Mouse (Mus musculus) stomach, embryonic 15.5 days (tissue): ENCODE measurements around the gene Grin2c. TPM values are rescaled to one million over a fixed set of nuclear protein-coding genes. Genes with fewer than 3 reads are reported as not detected.

Experiments used
- ATAC-seq: fragments of 200-750 bp; cut with Nextera tagmentation; 2 replicates; pipeline ENCODE4 v1.8.0; 2017; ENCODE audit warnings: low read depth, moderate number of reproducible peaks, moderate TSS enrichment; ENCODE audit not compliant: insufficient read depth, low FRiP score
- H3K27ac ChIP-seq: fragments of 300-500 bp; sonication (generic); 2 replicates; pipeline ENCODE4 v1.5.1; 2015; ENCODE audit warnings: mild to moderate bottlenecking, inconsistent platforms
- H3K27me3 ChIP-seq: fragments of 300-500 bp; sonication (generic); replicated peaks from 2 replicates; pipeline ENCODE4 v1.6.1; 2015; ENCODE audit warnings: inconsistent platforms
- H3K36me3 ChIP-seq: fragments of 300-500 bp; sonication (generic); 2 replicates; pipeline ENCODE4 v1.6.1; 2015; ENCODE audit warnings: inconsistent platforms
- H3K4me1 ChIP-seq: fragments of 300-500 bp; sonication (generic); 2 replicates; pipeline ENCODE4 v1.6.1; 2015; ENCODE audit warnings: inconsistent platforms
- H3K4me2 ChIP-seq: fragments of 300-500 bp; sonication (generic); 2 replicates; pipeline ENCODE4 v1.6.1; 2015; ENCODE audit warnings: mild to moderate bottlenecking, inconsistent platforms
- H3K4me3 ChIP-seq: fragments of 300-500 bp; sonication (generic); replicated peaks from 2 replicates; pipeline ENCODE4 v1.5.1; 2015; ENCODE audit warnings: inconsistent platforms
- H3K9ac ChIP-seq: fragments of 300-500 bp; sonication (generic); 2 replicates; pipeline ENCODE4 v1.6.1; 2015; ENCODE audit warnings: inconsistent platforms
- H3K9me3 ChIP-seq: fragments of 300-500 bp; sonication (generic); 2 replicates; pipeline ENCODE4 v1.6.1; 2016; ENCODE audit warnings: inconsistent platforms
- WGBS: fragments of 180-500 bp; shearing (Covaris S2); methylation state at CpG from one replicate; pipeline ENCODE4 v1.1.7; 2015; 5-methylcytosine and 5-hydroxymethylcytosine counted together
- polyA plus RNA-seq: library from polyadenylated mRNA; unstranded; fragments of >200 nt; fragmentation: Nextera tagmentation; extraction: Ambion mirVana; gene quantifications from 2 replicates; pipeline ENCODE4 v1.2.1, GENCODE M21; 2015

The Grin2c gene
- polyA plus RNA-seq, result 0.10 and 0.12 TPM in 2 replicates

- Histone ChIP-seq H3K9me3 (no peaks in the 10 kb centered on the region), H3K27me3 (peaks cover 66% of the 10 kb centered on the region), H3K27ac (no peak within 1 kb of the TSS), H3K4me3 (peak within 1 kb of the TSS; percentile 31), H3K4me2 (peak within 1 kb of the TSS; percentile 57), H3K36me3 (no peaks in the 10 kb centered on the region), H3K4me1 (peaks cover 19% of the 10 kb centered on the region), H3K9ac (no peak within 1 kb of the TSS)
- 11% methylated on average over 29 of the region's 50 CpGs for WGBS
- ATAC-seq, result no peak
These were observed at the start of gene Grin2c for GRCm38 (mm10) chr11:115267061-115267883. Gene Grin2c, minus strand, starts transcription at chr11:115267243.

DNA sequence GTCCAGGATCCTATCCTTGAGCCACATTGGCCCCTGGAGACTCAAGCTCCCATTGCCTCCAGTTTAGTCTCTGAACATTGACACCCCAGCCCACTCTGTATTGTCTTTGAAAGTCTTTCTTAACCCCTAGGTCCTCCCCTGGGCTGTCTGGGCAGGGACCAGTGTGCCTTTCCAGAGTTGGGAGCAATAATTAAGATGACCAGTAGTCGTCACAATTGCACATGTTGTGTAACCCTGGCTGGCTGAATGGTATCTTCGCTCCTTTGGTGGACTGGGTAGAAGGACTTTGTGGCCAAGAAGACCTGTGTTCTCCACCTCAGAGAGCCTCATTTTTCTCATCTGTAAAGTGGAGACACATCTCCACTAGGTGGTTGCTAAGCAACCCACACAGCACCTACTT, 47.2 kb upstream of the Grin2c start:
- 35% methylated on average over 2 of the region's 2 CpGs for WGBS
- Histone ChIP-seq H3K4me1 (0 out of 2 replicates have a peak, but pooled peaks cover 4% of the 10 kb centered on the region), H3K4me2 (no peak overlapping the region), H3K9me3 (no peaks in the 10 kb centered on the region), H3K4me3 (no peak overlapping the region), H3K9ac (no peak overlapping the region), H3K36me3 (no peaks in the 10 kb centered on the region), H3K27ac (no peak overlapping the region), H3K27me3 (peaks cover 50% of the 10 kb centered on the region)
- no peak for ATAC-seq

GRCm38 (mm10) chr11:115308781-115309180, 41.7 kb upstream of the Grin2c start:
- H3K9me3 ChIP-seq, result no peaks in the 10 kb centered on the region
- no peaks in the 10 kb centered on the region for H3K36me3 ChIP-seq
- H3K4me1 ChIP-seq, result 0 out of 2 replicates have a peak, but pooled peaks cover 5% of the 10 kb centered on the region
- H3K9ac ChIP-seq, result no peak overlapping the region
- H3K4me2 ChIP-seq, result no peak overlapping the region
- WGBS, result 68% methylated on average over 1 of the region's 1 CpGs
- no peak for ATAC-seq
- no peak overlapping the region for H3K27ac ChIP-seq
- no peak overlapping the region for H3K4me3 ChIP-seq
- peaks cover 5% of the 10 kb centered on the region; the same call in 1 of the 2 replicates for H3K27me3 ChIP-seq

DNA sequence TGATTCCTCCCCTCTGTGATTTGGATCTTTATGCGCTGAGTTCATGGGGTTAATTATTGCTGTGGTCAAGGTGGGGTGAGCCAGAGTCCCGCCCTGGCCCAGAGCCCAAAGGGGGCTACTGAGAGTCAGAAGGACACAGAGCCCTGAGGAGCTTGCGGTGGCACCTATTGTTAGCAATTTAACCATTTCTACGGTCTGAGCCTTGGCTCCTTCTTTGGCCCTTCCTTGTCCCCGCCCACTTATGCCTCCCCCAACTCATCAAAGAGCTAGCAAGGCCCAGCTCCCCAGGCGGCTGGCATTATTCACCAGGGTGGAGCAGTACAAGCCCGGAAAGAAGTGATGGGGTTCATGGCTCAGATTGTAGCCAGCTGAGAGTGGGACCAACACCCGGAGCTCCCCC, 39.8 kb upstream of the Grin2c start, which contains the start of gene Otop2:
Otop2 (plus strand) TSS at position 301 of the 400 bp plus-strand sequence.
- H3K9ac ChIP-seq, result no peak within 1 kb of the TSS
- H3K4me2 ChIP-seq, result no peak within 1 kb of the TSS
- ATAC-seq, result no peak
- H3K4me1 ChIP-seq, result 0 out of 2 replicates have a peak, but pooled peaks cover 5% of the 10 kb centered on the region
- H3K27me3 ChIP-seq, result 0 out of 2 replicates have a peak, but pooled peaks cover 5% of the 10 kb centered on the region
- no peaks in the 10 kb centered on the region for H3K36me3 ChIP-seq
- H3K27ac ChIP-seq, result no peak within 1 kb of the TSS
- no peaks in the 10 kb centered on the region for H3K9me3 ChIP-seq
- no peak within 1 kb of the TSS for H3K4me3 ChIP-seq
- WGBS, result 27% methylated on average over 8 of the region's 8 CpGs

- 24% methylated on average over 8 of the region's 8 CpGs for WGBS
These were observed 36.1 kb upstream of the Grin2c start for GRCm38 (mm10) chr11:115303167-115303566.

GRCm38 (mm10) chr11:115301351-115301750, 34.3 kb upstream of the Grin2c start:
- H3K4me1 ChIP-seq, result peaks cover 4% of the 10 kb centered on the region; the same call in 1 of the 2 replicates
- H3K4me2 ChIP-seq, result no peak overlapping the region
- no peaks in the 10 kb centered on the region for H3K9me3 ChIP-seq
- no peak overlapping the region for H3K4me3 ChIP-seq
- peaks cover 6% of the 10 kb centered on the region for H3K27me3 ChIP-seq
- no peaks in the 10 kb centered on the region for H3K36me3 ChIP-seq
- no peak for ATAC-seq
- H3K27ac ChIP-seq, result no peak overlapping the region
- H3K9ac ChIP-seq, result no peak overlapping the region
- WGBS, result 74% methylated on average over 2 of the region's 2 CpGs

More at GRCm38 (mm10) chr11:115303167-115303566, 36.1 kb upstream of the Grin2c start:
- Histone ChIP-seq H3K27me3 (peaks cover 10% of the 10 kb centered on the region; the same call in 1 of the 2 replicates), H3K4me2 (no peak overlapping the region), H3K9me3 (no peaks in the 10 kb centered on the region), H3K27ac (no peak overlapping the region), H3K36me3 (no peaks in the 10 kb centered on the region), H3K4me1 (0 out of 2 replicates have a peak, but pooled peaks cover 5% of the 10 kb centered on the region), H3K4me3 (no peak overlapping the region), H3K9ac (no peak overlapping the region)
- ATAC-seq, result no peak

DNA sequence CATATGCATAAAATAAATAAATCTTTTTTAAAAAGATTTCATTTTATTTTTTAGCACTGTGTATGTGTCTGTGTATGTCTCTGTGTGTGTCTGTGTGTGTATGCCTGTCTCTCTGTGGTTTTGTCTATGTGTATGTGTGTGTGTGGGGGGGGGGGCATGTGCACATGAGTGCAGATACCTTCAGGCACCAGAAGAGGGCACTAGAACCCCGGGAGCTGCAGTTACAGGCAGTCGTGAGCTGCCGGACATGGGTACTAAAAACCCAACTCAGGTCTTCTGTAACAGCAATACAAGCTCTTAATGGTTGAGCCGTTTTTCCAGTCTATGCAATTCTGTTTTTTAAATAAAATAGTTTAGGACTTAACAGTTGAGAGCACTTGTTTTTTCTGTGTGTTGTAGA, 33.7 kb upstream of the Grin2c start:
- Histone ChIP-seq H3K27ac (no peak overlapping the region), H3K4me1 (peaks cover 4% of the 10 kb centered on the region; the same call in 1 of the 2 replicates), H3K4me3 (no peak overlapping the region), H3K4me2 (no peak overlapping the region), H3K9ac (no peak overlapping the region), H3K9me3 (no peaks in the 10 kb centered on the region), H3K36me3 (no peaks in the 10 kb centered on the region), H3K27me3 (peaks cover 6% of the 10 kb centered on the region)
- no peak for ATAC-seq
- WGBS, result 87% methylated on average over 4 of the region's 4 CpGs

- Histone ChIP-seq H3K9me3 (no peaks in the 10 kb centered on the region), H3K4me3 (no peak overlapping the region), H3K4me1 (peaks cover 4% of the 10 kb centered on the region; the same call in 1 of the 2 replicates), H3K4me2 (no peak overlapping the region), H3K9ac (no peak overlapping the region), H3K27ac (no peak overlapping the region), H3K36me3 (no peaks in the 10 kb centered on the region), H3K27me3 (peaks cover 6% of the 10 kb centered on the region)
- 67% methylated on average over 8 of the region's 8 CpGs for WGBS
- ATAC-seq, result no peak
These were observed 31.1 kb upstream of the Grin2c start for GRCm38 (mm10) chr11:115298160-115298559.

DNA sequence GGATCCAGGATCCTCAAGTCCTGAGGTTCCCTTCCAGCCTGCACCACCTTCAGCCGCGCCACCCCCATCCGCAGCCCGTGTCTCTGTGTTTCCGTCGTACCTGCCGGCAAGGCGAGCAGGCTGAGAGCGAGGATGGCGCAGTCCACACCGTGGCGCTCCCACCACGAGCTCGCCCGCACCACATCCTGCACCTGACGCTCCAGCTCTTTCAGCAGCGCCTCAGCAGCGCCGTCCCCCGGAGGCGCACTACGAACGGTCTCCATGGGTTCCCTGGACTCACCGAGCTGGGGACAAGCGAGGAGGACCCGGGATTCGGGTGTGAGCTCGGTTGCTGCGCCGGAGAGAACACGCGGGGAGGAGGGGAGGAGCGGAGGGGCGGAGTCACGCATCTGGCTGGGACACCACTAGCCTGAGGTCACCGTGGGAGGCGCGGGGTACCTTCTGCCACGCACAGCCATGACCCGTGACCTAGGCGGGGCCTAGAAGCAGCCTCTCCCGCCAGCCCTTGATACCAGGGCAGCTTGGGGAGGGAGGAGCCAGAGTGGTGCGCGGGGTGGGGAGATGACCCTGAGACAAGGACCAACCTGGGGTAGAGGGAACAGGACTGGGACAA, 30.3 kb upstream of the Grin2c start, which contains the start of gene Fads6:
Fads6 (minus strand) TSS at position 450 of the 613 bp plus-strand sequence.
- 0 out of 2 replicates have a peak within 1 kb of the TSS, but pooled peaks have one; percentile 9 for H3K27ac ChIP-seq
- H3K4me3 ChIP-seq, result peak within 1 kb of the TSS; percentile 42

GRCm38 (mm10) chr11:115296471-115297210, 29.6 kb upstream of the Grin2c start:
- Histone ChIP-seq H3K4me3 (peak overlapping the region; percentile 42), H3K4me1 (peaks cover 5% of the 10 kb centered on the region), H3K27ac (0 out of 2 replicates have a peak overlapping the region, but pooled peaks have one; percentile 3), H3K27me3 (peaks cover 6% of the 10 kb centered on the region), H3K9ac (peak overlapping the region; percentile 9; the same call in 1 of the 2 replicates), H3K36me3 (no peaks in the 10 kb centered on the region), H3K9me3 (no peaks in the 10 kb centered on the region), H3K4me2 (peak overlapping the region; percentile 71)
- WGBS, result 54% methylated on average over 21 of the region's 21 CpGs
- no peak for ATAC-seq

More for the DNA sequence above, 30.3 kb upstream of the Grin2c start, which contains the start of gene Fads6:
- Histone ChIP-seq H3K4me2 (peak within 1 kb of the TSS; percentile 71), H3K27me3 (peaks cover 6% of the 10 kb centered on the region), H3K9ac (peak within 1 kb of the TSS; percentile 9; the same call in 1 of the 2 replicates), H3K4me1 (peaks cover 4% of the 10 kb centered on the region; the same call in 1 of the 2 replicates), H3K36me3 (no peaks in the 10 kb centered on the region), H3K9me3 (no peaks in the 10 kb centered on the region)
- under 1% methylated on average over 44 of the region's 44 CpGs for WGBS
- ATAC-seq, result peak; percentile 61

DNA sequence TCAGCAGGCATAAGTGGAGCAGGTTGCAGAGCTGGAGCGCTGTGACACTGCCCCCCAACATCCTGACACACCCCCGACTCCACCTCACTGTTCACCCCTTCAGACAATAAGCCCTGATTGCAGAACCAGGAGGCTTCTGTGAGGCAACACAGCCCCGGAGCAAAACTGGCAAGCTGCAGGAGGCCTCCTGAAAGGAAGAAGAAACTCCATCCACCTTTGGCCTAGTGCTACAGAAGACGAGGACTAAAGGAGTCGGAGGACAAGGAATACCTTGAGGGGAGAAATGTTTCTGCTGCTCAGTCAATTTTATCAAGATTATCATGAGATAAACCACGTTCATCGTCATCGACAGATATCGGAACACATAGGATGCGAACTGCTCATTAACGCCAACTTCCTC, 28.9 kb upstream of the Grin2c start:
- no peaks in the 10 kb centered on the region for H3K9me3 ChIP-seq
- ATAC-seq, result no peak
- WGBS, result 82% methylated on average over 11 of the region's 11 CpGs
- H3K9ac ChIP-seq, result no peak overlapping the region
- H3K27ac ChIP-seq, result no peak overlapping the region
- H3K4me2 ChIP-seq, result no peak overlapping the region; the same call in 1 of the 2 replicates
- H3K36me3 ChIP-seq, result no peaks in the 10 kb centered on the region
- peaks cover 6% of the 10 kb centered on the region for H3K27me3 ChIP-seq
- H3K4me3 ChIP-seq, result peak overlapping the region; percentile 42; the same call in 1 of the 2 replicates
- H3K4me1 ChIP-seq, result peaks cover 11% of the 10 kb centered on the region
